Mouse (Mus musculus) thymus, adult 2 months (tissue): ENCODE data around the gene Dlst.

Experiments
- CTCF ChIP-seq: fragments of 200-500 bp; IDR thresholded peaks from 2 replicates; pipeline ENCODE4 v1.5.1; 2012; ENCODE audit warnings: mild to moderate bottlenecking, control low read depth, low read length, moderate library complexity, borderline replicate concordance; ENCODE audit not compliant: control insufficient read depth, poor library complexity, insufficient read depth; ENCODE audit errors: extremely low read depth
- POLR2A ChIP-seq: fragments of 200-500 bp; IDR thresholded peaks from 2 replicates; pipeline ENCODE4 v1.6.1; 2012; ENCODE audit warnings: mild to moderate bottlenecking, low read length, control low read depth, moderate library complexity; ENCODE audit not compliant: control insufficient read depth, poor library complexity, insufficient read depth; ENCODE audit errors: extremely low read depth

DNA sequence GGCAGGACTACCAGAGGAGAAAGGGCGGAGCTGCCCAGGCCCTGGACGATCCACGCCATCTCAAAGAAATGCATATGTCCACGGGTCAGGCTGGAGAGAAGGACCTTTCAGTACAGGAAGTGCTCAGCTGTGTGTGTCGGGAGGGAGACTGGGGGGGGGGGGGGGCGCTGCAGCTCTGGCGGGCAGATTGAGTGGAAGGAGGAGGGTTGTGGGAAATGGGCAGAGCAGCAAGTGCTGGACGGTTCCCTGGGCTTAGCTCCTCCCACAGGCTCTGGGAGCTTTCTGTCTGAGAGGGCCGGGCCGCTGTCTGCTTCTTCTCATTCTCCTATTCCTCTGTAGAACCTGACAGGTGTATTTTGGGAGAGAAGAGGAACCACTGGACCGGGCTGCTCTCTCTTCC lies 35.7 kb downstream of the Dlst start:
- TF ChIP-seq CTCF (no peak), POLR2A (no peak)
